Mouse (Mus musculus) kidney, adult 2 months (tissue): ENCODE measurements at regions not wholly inside any gene's neighbourhood (a gene's known extent, or its start where the extent isn't known, plus 50 kb on each side); places are given as distances from the start of the nearest gene placed in this dataset.

ENCODE experiments used
- DNase-seq: peaks from one replicate; pipeline ENCODE4 v3.0.0; 2021
- H3K27ac ChIP-seq: fragments of 200-500 bp; 2 replicates; pipeline ENCODE4 v1.5.1; 2012; ENCODE audit warnings: low read depth, low read length, control low read depth, inconsistent platforms; ENCODE audit not compliant: insufficient read depth
- H3K27me3 ChIP-seq: fragments of 200-500 bp; replicated peaks from 2 replicates; pipeline ENCODE4 v1.6.1; 2012; ENCODE audit warnings: mild to moderate bottlenecking, moderate library complexity, low read length, inconsistent platforms; ENCODE audit not compliant: control insufficient read depth, insufficient read depth
- H3K36me3 ChIP-seq: fragments of 200-500 bp; 2 replicates; pipeline ENCODE4 v1.6.1; 2012; ENCODE audit warnings: mild to moderate bottlenecking, moderate library complexity, low read length, inconsistent platforms; ENCODE audit not compliant: control insufficient read depth, insufficient read depth
- H3K4me1 ChIP-seq: fragments of 200-500 bp; 2 replicates; pipeline ENCODE4 v1.6.1; 2011; ENCODE audit warnings: low read length; ENCODE audit not compliant: control insufficient read depth, insufficient read depth
- H3K4me3 ChIP-seq: fragments of 200-500 bp; 2 replicates; pipeline ENCODE4 v1.5.1; 2011; ENCODE audit warnings: mild to moderate bottlenecking, low read depth, low read length, control low read depth; ENCODE audit not compliant: insufficient read depth
- CTCF ChIP-seq: fragments of 200-500 bp; conservative IDR thresholded peaks from 2 replicates; pipeline ENCODE4 v1.5.1; 2011; ENCODE audit warnings: low read depth, mild to moderate bottlenecking, control low read depth, low read length, moderate library complexity, mixed read lengths; ENCODE audit not compliant: insufficient read depth, insufficient read length
- POLR2A ChIP-seq: fragments of 200-500 bp; IDR thresholded peaks from one replicate; pipeline ENCODE4 v1.6.1; 2011; ENCODE audit warnings: low read depth, low read length, control low read depth
- WGBS: fragments of 180-500 bp; shearing (Covaris S2); methylation state at CpG from one replicate; pipeline ENCODE4 v1.1.7; 2018; 5-methylcytosine and 5-hydroxymethylcytosine counted together

DNA sequence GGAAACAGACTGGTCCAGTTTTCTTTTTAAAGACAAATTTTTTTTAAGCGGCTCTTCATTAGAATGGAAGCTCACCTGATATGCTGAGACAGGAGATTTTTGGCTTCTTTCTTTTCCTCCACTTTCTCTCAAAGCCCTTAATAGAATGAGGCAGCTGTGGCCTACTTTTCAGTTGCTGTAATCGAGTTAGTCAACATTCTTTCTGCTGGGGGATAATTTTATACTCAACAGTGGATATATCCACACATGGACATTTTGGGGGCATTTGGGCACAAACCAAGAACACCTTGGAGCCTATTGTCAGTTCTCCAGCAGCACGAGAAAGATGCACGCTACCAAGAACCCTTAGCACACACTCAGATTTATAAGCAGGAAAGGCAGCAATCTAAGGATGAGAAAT lies 415.3 kb upstream of the Sox9 start:
- 89% methylated on average over 4 of the region's 4 CpGs for WGBS
- Histone ChIP-seq H3K4me1 (no peaks in the 10 kb centered on the region), H3K27ac (no peak overlapping the region), H3K27me3 (no peaks in the 10 kb centered on the region), H3K36me3 (no peaks in the 10 kb centered on the region), H3K4me3 (no peak overlapping the region)
- no peak for TF ChIP-seq CTCF
- no peak for TF ChIP-seq POLR2A
- DNase-seq: no peak

GRCm38 (mm10) chr11:112370941-112371340 lies 411.1 kb upstream of the Sox9 start:
- H3K4me3 ChIP-seq: no peak overlapping the region
- no peaks in the 10 kb centered on the region for H3K36me3 ChIP-seq
- no peak for DNase-seq
- H3K27ac ChIP-seq: no peak overlapping the region
- TF ChIP-seq POLR2A: no peak
- no peak for TF ChIP-seq CTCF
- no peaks in the 10 kb centered on the region for H3K4me1 ChIP-seq
- WGBS: 90% methylated on average over 4 of the region's 4 CpGs
- H3K27me3 ChIP-seq: no peaks in the 10 kb centered on the region

DNA sequence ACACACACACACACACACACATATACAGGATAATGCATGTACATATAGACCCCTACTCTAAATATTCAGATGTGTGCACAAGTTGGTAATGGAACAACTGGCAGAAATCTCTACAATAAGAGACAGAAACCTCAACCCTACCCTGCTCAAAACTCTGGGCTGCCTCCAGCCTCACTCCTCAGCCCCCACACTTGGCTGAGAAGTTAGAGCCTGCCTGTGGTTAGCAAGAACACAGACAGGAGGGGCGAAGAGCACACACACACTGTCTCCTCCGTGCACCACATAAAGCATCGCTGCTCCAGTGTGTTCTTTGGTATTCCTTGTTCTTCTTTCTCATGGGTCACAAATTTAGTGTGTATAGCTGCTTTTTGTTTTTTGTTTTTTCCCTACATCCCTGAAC lies 382.0 kb upstream of the Sox9 start:
- 86% methylated on average over 3 of the region's 3 CpGs for WGBS
- TF ChIP-seq POLR2A: no peak
- no peak for TF ChIP-seq CTCF
- no peaks in the 10 kb centered on the region for H3K36me3 ChIP-seq
- no peak overlapping the region for H3K4me3 ChIP-seq
- H3K4me1 ChIP-seq: no peaks in the 10 kb centered on the region
- DNase-seq: no peak
- H3K27ac ChIP-seq: no peak overlapping the region
- H3K27me3 ChIP-seq: no peaks in the 10 kb centered on the region

- H3K27me3 ChIP-seq: no peaks in the 10 kb centered on the region
- H3K4me1 ChIP-seq: no peaks in the 10 kb centered on the region
- H3K27ac ChIP-seq: no peak overlapping the region
- no peak for TF ChIP-seq CTCF
- no peak for DNase-seq
- no peaks in the 10 kb centered on the region for H3K36me3 ChIP-seq
- H3K4me3 ChIP-seq: no peak overlapping the region
- 95% methylated on average over 8 of the region's 8 CpGs for WGBS
These were observed 374.3 kb upstream of the Sox9 start for GRCm38 (mm10) chr11:112407681-112408080.

- Histone ChIP-seq H3K27ac (no peak overlapping the region), H3K4me3 (no peak overlapping the region), H3K36me3 (no peaks in the 10 kb centered on the region), H3K27me3 (no peaks in the 10 kb centered on the region), H3K4me1 (no peaks in the 10 kb centered on the region)
- 34% methylated on average over 4 of the region's 4 CpGs for WGBS
- DNase-seq: no peak
- TF ChIP-seq POLR2A (no peak), CTCF (no peak)
These were observed 369.6 kb upstream of the Sox9 start for GRCm38 (mm10) chr11:112412434-112412833.

DNA sequence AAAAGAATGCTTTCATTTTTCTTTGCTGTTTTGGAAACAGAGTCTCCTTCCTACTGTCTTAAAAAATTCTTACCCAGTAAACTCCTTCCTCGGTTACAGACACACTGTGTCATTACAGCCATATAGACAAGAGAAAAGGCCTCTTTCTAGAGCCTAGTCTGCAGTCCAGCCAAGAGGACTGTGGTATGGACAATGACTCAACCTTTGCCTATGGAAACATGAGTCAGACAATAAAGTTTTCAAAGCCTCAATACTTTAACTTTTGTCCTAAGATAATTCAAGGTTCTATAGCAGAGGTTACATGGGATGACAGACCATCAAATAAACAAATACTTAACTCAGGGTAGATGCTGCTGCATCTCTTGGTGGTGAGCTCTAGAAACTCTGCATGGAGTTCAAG lies 339.4 kb upstream of the Sox9 start:
- TF ChIP-seq CTCF: no peak
- TF ChIP-seq POLR2A: no peak
- H3K4me1 ChIP-seq: no peaks in the 10 kb centered on the region
- no peaks in the 10 kb centered on the region for H3K36me3 ChIP-seq
- no peak overlapping the region for H3K27ac ChIP-seq
- no peak for DNase-seq
- no peak overlapping the region for H3K4me3 ChIP-seq
- no peaks in the 10 kb centered on the region; the same call in 1 of the 2 replicates for H3K27me3 ChIP-seq
- 78% methylated on average over 1 of the region's 1 CpGs for WGBS

DNA sequence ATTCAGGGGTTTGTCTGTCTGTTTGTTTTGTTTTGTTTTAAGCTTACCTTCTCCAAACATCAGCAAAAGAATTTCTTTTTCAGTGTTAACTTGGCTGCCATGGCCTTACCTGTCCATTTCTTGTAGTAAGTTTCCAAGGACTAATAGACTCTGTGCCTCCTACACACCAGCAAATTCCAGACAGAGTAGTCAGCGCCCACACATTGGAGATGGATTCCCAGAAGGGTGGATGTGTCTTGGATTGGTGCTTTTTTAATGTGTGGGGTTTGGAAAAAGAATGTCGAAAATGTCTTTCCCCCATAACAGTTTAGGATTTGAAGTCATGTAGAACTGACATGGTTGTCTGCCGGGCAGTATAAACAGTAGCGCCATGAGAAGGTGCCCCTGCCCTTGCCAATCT lies 338.1 kb upstream of the Sox9 start:
- Histone ChIP-seq H3K27me3 (no peaks in the 10 kb centered on the region), H3K4me3 (no peak overlapping the region), H3K27ac (no peak overlapping the region), H3K4me1 (no peaks in the 10 kb centered on the region), H3K36me3 (no peaks in the 10 kb centered on the region)
- DNase-seq: no peak
- TF ChIP-seq CTCF: no peak
- WGBS: 85% methylated on average over 4 of the region's 4 CpGs

DNA sequence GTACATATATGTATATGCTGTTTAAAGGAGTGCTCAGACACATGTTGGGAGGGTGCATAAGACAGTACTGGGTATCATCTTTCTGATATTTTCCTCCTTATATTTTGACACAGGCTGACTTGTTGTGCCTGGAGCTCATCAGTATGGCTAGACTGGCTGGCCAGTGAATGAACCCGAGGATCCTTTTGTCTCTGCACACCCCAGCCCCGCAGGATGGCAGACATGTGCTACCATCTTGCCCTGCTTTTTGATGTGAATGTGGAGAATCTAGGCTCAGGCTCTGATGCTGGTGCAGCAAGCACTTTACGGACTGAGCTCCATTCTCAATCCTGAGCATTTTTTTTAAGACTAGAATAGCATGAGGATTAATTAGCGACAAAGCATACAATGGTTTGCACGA lies 332.4 kb upstream of the Sox9 start:
- Histone ChIP-seq H3K27ac (no peak overlapping the region), H3K27me3 (no peaks in the 10 kb centered on the region), H3K4me3 (no peak overlapping the region), H3K4me1 (no peaks in the 10 kb centered on the region), H3K36me3 (no peaks in the 10 kb centered on the region)
- DNase-seq: no peak
- 53% methylated on average over 5 of the region's 5 CpGs for WGBS
- TF ChIP-seq POLR2A (no peak), CTCF (no peak)
